Mouse (Mus musculus): ENCODE measurements at regions not wholly inside any gene's neighbourhood (a gene's known extent, or its start where the extent isn't known, plus 50 kb on each side); places are given as distances from the start of the nearest gene placed in this dataset.

DNA sequence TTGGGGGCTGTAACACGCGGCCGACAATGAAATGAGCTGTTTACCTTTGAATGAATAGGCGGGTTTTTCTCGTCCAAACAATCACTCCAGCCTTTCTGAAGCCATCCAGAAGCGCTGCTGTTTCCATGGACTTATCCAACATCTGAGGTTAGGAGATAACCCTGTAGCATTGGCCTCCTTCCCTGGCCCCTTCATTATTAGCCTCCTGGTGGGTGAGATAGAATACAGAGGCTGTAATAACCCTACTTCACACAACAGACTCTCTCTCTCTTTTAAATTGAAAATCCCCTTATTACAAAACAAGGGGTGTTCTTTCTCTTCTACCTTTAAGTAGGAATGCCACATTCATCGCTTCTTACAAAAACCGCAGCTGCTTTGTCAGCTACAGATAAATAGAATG is 646.8 kb downstream of the Nedd1 start:
- TF ChIP-seq CTCF (IDR thresholded peaks at IDR 0.05; ENCODE audit: borderline replicate concordance, insufficient read depth, low read depth, low read length) (no peak), POLR2A (IDR thresholded peaks at IDR 0.05; ENCODE audit: borderline replicate concordance, insufficient read depth, low read length) (no peak)
